Mouse (Mus musculus): ENCODE data around the gene Tmprss9. TPM values are rescaled to one million over a fixed set of nuclear protein-coding genes. Genes with fewer than 3 reads are reported as not detected.

The Tmprss9 gene
- polyA plus RNA-seq, 1 experiment from 2014 or later: not detected

- Histone ChIP-seq H3K27ac (ENCODE audit: low read depth, low read length) (no peak overlapping the region), H3K4me2 (replicated peaks; ENCODE audit: low read depth) (no peak overlapping the region), H3K4me1 (replicated peaks; ENCODE audit: control insufficient read depth, insufficient read depth, low read length) (peaks cover 8% of the 10 kb centered on the region), H3K36me3 (ENCODE audit: control insufficient read depth, insufficient read depth) (peaks cover 8% of the 10 kb centered on the region; the same call in 1 of the 2 replicates), H3K9me3 (ENCODE audit: control insufficient read depth) (no peaks in the 10 kb centered on the region), H3K4me3 (ENCODE audit: low read depth, low read length) (no peak overlapping the region), H3K9ac (ENCODE audit: low read depth, low read length) (no peak overlapping the region), H3K27me3 (replicated peaks; ENCODE audit: control insufficient read depth, insufficient read depth, low read length) (peaks cover 4% of the 10 kb centered on the region; the same call in 1 of the 2 replicates)
- ATAC-seq: no peak
- 86% methylated on average over 7 of the region's 7 CpGs for WGBS
- TF ChIP-seq CTCF (IDR thresholded peaks at IDR 0.05; ENCODE audit: low read depth): no peak
Measured at GRCm38 (mm10) chr10:80895100-80895499, 23.5 kb downstream of the Tmprss9 start.

- peaks cover 8% of the 10 kb centered on the region; the same call in 1 of the 2 replicates for H3K36me3 ChIP-seq (ENCODE audit: control insufficient read depth, insufficient read depth)
- no peak overlapping the region for H3K9ac ChIP-seq (ENCODE audit: low read depth, low read length)
- 79% methylated on average over 6 of the region's 6 CpGs for WGBS
- H3K4me3 ChIP-seq (ENCODE audit: low read depth, low read length): no peak overlapping the region
- H3K4me2 ChIP-seq (replicated peaks; ENCODE audit: low read depth): no peak overlapping the region
- no peaks in the 10 kb centered on the region for H3K27me3 ChIP-seq (replicated peaks; ENCODE audit: control insufficient read depth, insufficient read depth, low read length)
- peaks cover 8% of the 10 kb centered on the region for H3K4me1 ChIP-seq (replicated peaks; ENCODE audit: control insufficient read depth, insufficient read depth, low read length)
- no peak for TF ChIP-seq CTCF (IDR thresholded peaks at IDR 0.05; ENCODE audit: low read depth)
- H3K27ac ChIP-seq (ENCODE audit: low read depth, low read length): no peak overlapping the region
- H3K9me3 ChIP-seq (ENCODE audit: control insufficient read depth): no peaks in the 10 kb centered on the region
- ATAC-seq: no peak
Measured at GRCm38 (mm10) chr10:80895697-80896096, 24.0 kb downstream of the Tmprss9 start.

DNA sequence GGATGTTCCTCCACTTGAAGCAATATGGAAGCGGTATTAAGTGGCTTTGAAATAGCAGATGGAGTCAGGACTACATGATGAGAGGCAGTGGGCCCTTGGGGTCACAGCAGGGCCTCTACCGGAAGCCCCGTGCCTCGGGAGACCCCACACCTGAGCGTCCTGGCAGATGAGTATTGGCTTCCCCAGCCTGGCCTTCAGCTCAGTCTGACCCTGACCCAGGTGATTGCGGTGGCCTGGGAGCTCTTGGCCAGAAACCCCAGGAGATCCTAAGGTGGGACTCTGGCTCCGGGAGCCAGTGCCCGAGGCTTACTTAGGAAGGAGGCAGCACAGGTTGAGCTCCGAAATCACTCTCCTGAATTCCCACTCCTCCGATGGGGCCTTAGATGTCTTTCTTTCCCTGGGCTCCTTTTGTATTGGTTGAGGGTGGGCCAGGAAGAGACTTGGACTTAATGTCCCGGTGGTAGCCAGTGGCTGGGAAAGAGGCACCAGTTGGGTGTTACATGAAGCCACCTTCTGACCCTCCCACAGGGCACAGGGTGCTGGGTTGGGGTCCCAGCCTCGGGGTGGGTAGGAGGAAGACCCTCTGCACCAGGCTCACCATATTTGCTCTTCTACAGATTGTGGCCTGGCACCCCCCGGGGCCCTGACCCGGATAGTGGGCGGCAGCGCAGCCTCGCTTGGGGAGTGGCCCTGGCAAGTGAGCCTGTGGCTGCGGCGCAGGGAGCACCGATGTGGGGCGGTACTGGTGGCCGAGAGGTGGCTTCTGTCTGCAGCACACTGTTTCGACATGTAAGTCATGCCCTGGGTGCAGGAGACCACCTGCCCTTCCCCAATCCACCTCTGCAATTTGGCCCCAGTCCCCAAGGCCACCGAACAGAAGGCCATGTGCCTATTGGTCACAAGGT lies 25.2 kb downstream of the Tmprss9 start:
- H3K9me3 ChIP-seq (ENCODE audit: control insufficient read depth): no peaks in the 10 kb centered on the region
- no peak for ATAC-seq
- no peaks in the 10 kb centered on the region for H3K27me3 ChIP-seq (replicated peaks; ENCODE audit: control insufficient read depth, insufficient read depth, low read length)
- H3K4me2 ChIP-seq (replicated peaks; ENCODE audit: low read depth): no peak overlapping the region
- H3K27ac ChIP-seq (ENCODE audit: low read depth, low read length): no peak overlapping the region
- no peak for TF ChIP-seq CTCF (IDR thresholded peaks at IDR 0.05; ENCODE audit: low read depth)
- no peak overlapping the region for H3K4me3 ChIP-seq (ENCODE audit: low read depth, low read length)
- H3K36me3 ChIP-seq (ENCODE audit: control insufficient read depth, insufficient read depth): peaks cover 8% of the 10 kb centered on the region; the same call in 1 of the 2 replicates
- peaks cover 11% of the 10 kb centered on the region for H3K4me1 ChIP-seq (replicated peaks; ENCODE audit: control insufficient read depth, insufficient read depth, low read length)
- H3K9ac ChIP-seq (ENCODE audit: low read depth, low read length): no peak overlapping the region
- 72% methylated on average over 24 of the region's 24 CpGs for WGBS

DNA sequence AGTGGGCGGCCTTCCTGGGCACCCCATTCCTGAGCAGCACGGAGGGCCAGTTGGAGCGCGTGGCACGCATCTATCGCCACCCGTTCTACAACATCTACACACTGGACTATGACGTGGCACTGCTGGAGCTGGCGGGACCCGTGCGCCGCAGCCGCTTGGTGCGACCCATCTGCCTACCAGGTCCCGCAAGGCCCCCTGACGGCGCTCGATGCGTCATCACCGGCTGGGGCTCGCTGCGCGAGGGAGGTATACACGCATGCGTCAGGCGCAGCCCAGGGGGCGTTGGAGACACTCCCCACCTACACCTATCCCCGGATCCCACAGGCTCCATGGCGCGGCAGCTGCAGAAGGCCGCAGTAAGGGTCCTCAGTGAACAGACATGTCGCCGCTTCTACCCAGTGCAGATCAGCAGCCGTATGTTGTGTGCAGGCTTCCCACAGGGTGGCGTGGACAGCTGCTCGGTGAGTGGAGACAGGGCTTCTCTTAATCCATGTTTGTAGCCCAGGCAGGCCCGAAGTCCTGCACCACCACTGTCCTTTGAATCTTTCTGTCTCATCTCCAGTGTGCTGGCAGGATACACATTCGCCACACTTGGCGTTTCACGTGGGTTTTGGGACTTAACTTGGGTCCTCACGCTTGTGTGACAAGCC lies 26.3 kb downstream of the Tmprss9 start:
- no peaks in the 10 kb centered on the region for H3K27me3 ChIP-seq (replicated peaks; ENCODE audit: control insufficient read depth, insufficient read depth, low read length)
- H3K4me3 ChIP-seq (ENCODE audit: low read depth, low read length): no peak overlapping the region
- H3K36me3 ChIP-seq (ENCODE audit: control insufficient read depth, insufficient read depth): peaks cover 8% of the 10 kb centered on the region
- H3K4me1 ChIP-seq (replicated peaks; ENCODE audit: control insufficient read depth, insufficient read depth, low read length): peaks cover 11% of the 10 kb centered on the region
- H3K9me3 ChIP-seq (ENCODE audit: control insufficient read depth): no peaks in the 10 kb centered on the region
- no peak overlapping the region for H3K9ac ChIP-seq (ENCODE audit: low read depth, low read length)
- 38% methylated on average over 41 of the region's 41 CpGs for WGBS
- ATAC-seq: no peak
- TF ChIP-seq CTCF (IDR thresholded peaks at IDR 0.05; ENCODE audit: low read depth): no peak
- H3K4me2 ChIP-seq (replicated peaks; ENCODE audit: low read depth): no peak overlapping the region
- H3K27ac ChIP-seq (ENCODE audit: low read depth, low read length): no peak overlapping the region

- 0 out of 2 replicates have a peak overlapping the region, but pooled peaks have one; percentile 8 for H3K27ac ChIP-seq (ENCODE audit: low read depth, low read length)
- ATAC-seq: no peak
- no peaks in the 10 kb centered on the region for H3K9me3 ChIP-seq (ENCODE audit: control insufficient read depth)
- no peak overlapping the region for H3K9ac ChIP-seq (ENCODE audit: low read depth, low read length)
- no peak overlapping the region for H3K4me3 ChIP-seq (ENCODE audit: low read depth, low read length)
- no peak for TF ChIP-seq CTCF (IDR thresholded peaks at IDR 0.05; ENCODE audit: low read depth)
- H3K27me3 ChIP-seq (replicated peaks; ENCODE audit: control insufficient read depth, insufficient read depth, low read length): no peaks in the 10 kb centered on the region
- 86% methylated on average over 8 of the region's 8 CpGs for WGBS
- H3K4me2 ChIP-seq (replicated peaks; ENCODE audit: low read depth): peak overlapping the region; percentile 87
- H3K4me1 ChIP-seq (replicated peaks; ENCODE audit: control insufficient read depth, insufficient read depth, low read length): peaks cover 11% of the 10 kb centered on the region
- H3K36me3 ChIP-seq (ENCODE audit: control insufficient read depth, insufficient read depth): peaks cover 18% of the 10 kb centered on the region
Measured at GRCm38 (mm10) chr10:80899074-80899473, 27.4 kb downstream of the Tmprss9 start.
